Mouse (Mus musculus): ENCODE results near the gene Kpna1.

- TF ChIP-seq CTCF (IDR thresholded peaks at IDR 0.05; ENCODE audit: borderline replicate concordance, insufficient read depth, low read depth, low read length) (no peak), POLR2A (IDR thresholded peaks at IDR 0.05; ENCODE audit: borderline replicate concordance, insufficient read depth, low read length) (no peak)
Observed at GRCm38 (mm10) chr16:36043964-36044363, 65.4 kb downstream of the Kpna1 start.

All from cerebellum, adult 2 months (tissue).